Comparison of ENCODE assay signal across 24 mouse cellular contexts in genomic region chr2:20596558-20596957, GRCm38 (mm10).
DNase-seq lines count a peak whose midpoint lies in the region; ATAC-seq and TF ChIP-seq lines count a peak whose summit lies in the region.
"Had no signal": no experiment of that assay in that cellular context is flagged by ENCODE, and none has a peak within 500 bp of the region (broad histone marks: within the 10 kb centered on the region; RNA-seq: fewer than 3 reads in every experiment).

No protein-coding gene starts in this region.

- H3K4me2 ChIP-seq in intestine, embryonic 15.5 days (replicated peaks) = no peak overlapping the region
- no peak overlapping the region for H3K4me2 ChIP-seq in intestine, postnatal 0 days (replicated peaks; ENCODE audit: low read depth)
- no peak overlapping the region for H3K4me2 ChIP-seq in stomach, embryonic 15.5 days
- H3K4me2 ChIP-seq in hindbrain, embryonic 16.5 days (ENCODE audit: low read length) = no peak overlapping the region
- H3K4me2 ChIP-seq: embryonic facial prominence, embryonic 13.5 days; forebrain, embryonic 15.5 days; heart, embryonic 11.5 days; hindbrain, embryonic 12.5 days; hindbrain, embryonic 15.5 days had no signal

- peaks cover 3% of the 10 kb centered on the region; the same call in 1 of the 2 replicates for H3K4me1 ChIP-seq in intestine, embryonic 15.5 days (replicated peaks)
- no peaks in the 10 kb centered on the region for H3K4me1 ChIP-seq in intestine, postnatal 0 days (replicated peaks; ENCODE audit: control insufficient read depth, insufficient read depth, low read length)
- peaks cover 8% of the 10 kb centered on the region for H3K4me1 ChIP-seq in ES-Bruce4 (ENCODE audit: control insufficient read depth, insufficient read depth, low read length)
- peaks cover 4% of the 10 kb centered on the region; the same call in 1 of the 2 replicates for H3K4me1 ChIP-seq in stomach, embryonic 15.5 days
- no peaks in the 10 kb centered on the region for H3K4me1 ChIP-seq in hindbrain, embryonic 16.5 days (ENCODE audit: control insufficient read depth, insufficient read depth, low read depth, low read length)
- H3K4me1 ChIP-seq: embryonic facial prominence, embryonic 13.5 days; forebrain, embryonic 15.5 days; hindbrain, embryonic 12.5 days; hindbrain, embryonic 15.5 days had no signal

- WGBS in intestine, embryonic 15.5 days = 97% methylated on average over 3 of the region's 3 CpGs
- WGBS in intestine, postnatal 0 days = 97% methylated on average over 3 of the region's 3 CpGs
- WGBS in stomach, embryonic 15.5 days = 94% methylated on average over 3 of the region's 3 CpGs
- WGBS in hindbrain, embryonic 16.5 days = 92% methylated on average over 3 of the region's 3 CpGs

- no peak overlapping the region for H3K9ac ChIP-seq in intestine, embryonic 15.5 days
- H3K9ac ChIP-seq in intestine, postnatal 0 days (ENCODE audit: low read depth, low read length) = no peak overlapping the region
- peak overlapping the region; percentile 50; the same call in 1 of the 2 replicates for H3K9ac ChIP-seq in ES-Bruce4 (ENCODE audit: low read depth, poor library complexity, severe bottlenecking)
- H3K9ac ChIP-seq in stomach, embryonic 15.5 days = no peak overlapping the region
- H3K9ac ChIP-seq in hindbrain, embryonic 16.5 days (ENCODE audit: low read depth, low read length) = no peak overlapping the region
- H3K9ac ChIP-seq: embryonic facial prominence, embryonic 13.5 days; forebrain, embryonic 15.5 days; hindbrain, embryonic 12.5 days; hindbrain, embryonic 15.5 days had no signal

- H3K27ac ChIP-seq in intestine, embryonic 15.5 days = peak overlapping the region; percentile 28; the same call in 1 of the 2 replicates
- H3K27ac ChIP-seq in intestine, postnatal 0 days (ENCODE audit: low read depth, low read length) = no peak overlapping the region
- H3K27ac ChIP-seq in ES-Bruce4 (ENCODE audit: insufficient read depth, low read length) = peak overlapping the region; percentile 72
- peak overlapping the region; percentile 60; the same call in 1 of the 2 replicates for H3K27ac ChIP-seq in stomach, embryonic 15.5 days
- no peak overlapping the region for H3K27ac ChIP-seq in hindbrain, embryonic 16.5 days (ENCODE audit: low read depth, low read length)
- H3K27ac ChIP-seq: embryonic facial prominence, embryonic 10.5 days; embryonic facial prominence, embryonic 13.5 days; forebrain, embryonic 10.5 days; forebrain, embryonic 15.5 days; heart, adult 2 months; hindbrain, embryonic 12.5 days; hindbrain, embryonic 15.5 days had no signal

- no peak for ATAC-seq in intestine, embryonic 15.5 days
- ATAC-seq in intestine, postnatal 0 days = no peak
- no peak for ATAC-seq in stomach, embryonic 15.5 days (ENCODE audit: insufficient read depth, low FRiP score, low read depth)
- ATAC-seq in hindbrain, embryonic 16.5 days = no peak
- ATAC-seq: activated CD4-positive, CD25-positive, alpha-beta regulatory T cell, adult 4 months; forebrain, embryonic 15.5 days had no signal

- TF ChIP-seq CTCF in intestine, postnatal 0 days (IDR thresholded peaks at IDR 0.05; ENCODE audit: low read depth) = no peak
- TF ChIP-seq CTCF in ES-Bruce4 (IDR thresholded peaks at IDR 0.05; ENCODE audit: low read depth, low read length) = no peak

- no peak overlapping the region for H3K4me3 ChIP-seq in intestine, embryonic 15.5 days (replicated peaks)
- no peak overlapping the region for H3K4me3 ChIP-seq in intestine, postnatal 0 days (ENCODE audit: low read depth, low read length)
- H3K4me3 ChIP-seq in ES-Bruce4 (ENCODE audit: low read depth, low read length) = no peak overlapping the region
- no peak overlapping the region for H3K4me3 ChIP-seq in stomach, embryonic 15.5 days (replicated peaks)
- no peak overlapping the region for H3K4me3 ChIP-seq in hindbrain, embryonic 16.5 days (ENCODE audit: low read length)
- H3K4me3 ChIP-seq: embryonic facial prominence, embryonic 10.5 days; embryonic facial prominence, embryonic 13.5 days; forebrain, embryonic 10.5 days; forebrain, embryonic 15.5 days; heart, adult 2 months; hindbrain, embryonic 12.5 days; hindbrain, embryonic 15.5 days had no signal

- H3K36me3 ChIP-seq in intestine, embryonic 15.5 days = no peaks in the 10 kb centered on the region
- H3K36me3 ChIP-seq in intestine, postnatal 0 days (ENCODE audit: control insufficient read depth, insufficient read depth) = no peaks in the 10 kb centered on the region
- H3K36me3 ChIP-seq in ES-Bruce4 (ENCODE audit: control insufficient read depth, insufficient read depth, low read length, poor library complexity, severe bottlenecking) = peaks cover 13% of the 10 kb centered on the region; the same call in 1 of the 2 replicates
- H3K36me3 ChIP-seq in stomach, embryonic 15.5 days = no peaks in the 10 kb centered on the region
- no peaks in the 10 kb centered on the region for H3K36me3 ChIP-seq in hindbrain, embryonic 16.5 days (ENCODE audit: control insufficient read depth, insufficient read depth, low read length)
- H3K36me3 ChIP-seq: embryonic facial prominence, embryonic 10.5 days; embryonic facial prominence, embryonic 13.5 days; forebrain, embryonic 10.5 days; forebrain, embryonic 15.5 days; hindbrain, embryonic 12.5 days; hindbrain, embryonic 15.5 days had no signal

- no peaks in the 10 kb centered on the region for H3K9me3 ChIP-seq in intestine, embryonic 15.5 days
- no peaks in the 10 kb centered on the region for H3K9me3 ChIP-seq in intestine, postnatal 0 days (ENCODE audit: control insufficient read depth)
- H3K9me3 ChIP-seq in ES-Bruce4 (replicated peaks; ENCODE audit: control insufficient read depth, insufficient read depth, low read length, poor library complexity, severe bottlenecking) = peaks cover 22% of the 10 kb centered on the region
- no peaks in the 10 kb centered on the region for H3K9me3 ChIP-seq in stomach, embryonic 15.5 days
- H3K9me3 ChIP-seq in hindbrain, embryonic 16.5 days (ENCODE audit: control insufficient read depth, low read length) = no peaks in the 10 kb centered on the region
- H3K9me3 ChIP-seq: embryonic facial prominence, embryonic 13.5 days; forebrain, embryonic 15.5 days; hindbrain, embryonic 12.5 days; hindbrain, embryonic 15.5 days had no signal

- DNase-seq in adrenal gland, postnatal 14 days = no peak
- no peak for DNase-seq in adrenal gland, adult (ENCODE audit: inconsistent age in 2 of 2, low spot score in 1 of 2)
- DNase-seq: adrenal gland, postnatal 10 days; cerebellum, adult 11 months; cerebellum, adult 2 months; cerebellum, postnatal 10 days; cerebellum, postnatal 36 days; embryo, embryonic 11 days; gastrocnemius, postnatal 25 days; heart, adult 2 months; kidney, adult 2 months had no signal

- TF ChIP-seq EP300 in ES-Bruce4 (IDR thresholded peaks at IDR 0.05; ENCODE audit: insufficient read depth, low read depth, low read length) = no peak

- no peaks in the 10 kb centered on the region for H3K27me3 ChIP-seq in intestine, embryonic 15.5 days (replicated peaks)
- no peaks in the 10 kb centered on the region for H3K27me3 ChIP-seq in intestine, postnatal 0 days (replicated peaks; ENCODE audit: control insufficient read depth, insufficient read depth, low read length)
- H3K27me3 ChIP-seq in ES-Bruce4 (ENCODE audit: control insufficient read depth, insufficient read depth, low read length, poor library complexity, severe bottlenecking) = no peaks in the 10 kb centered on the region
- H3K27me3 ChIP-seq in stomach, embryonic 15.5 days (replicated peaks) = no peaks in the 10 kb centered on the region
- no peaks in the 10 kb centered on the region for H3K27me3 ChIP-seq in hindbrain, embryonic 16.5 days (replicated peaks; ENCODE audit: control insufficient read depth, insufficient read depth, low read length)
- H3K27me3 ChIP-seq: embryonic facial prominence, embryonic 13.5 days; forebrain, embryonic 15.5 days; hindbrain, embryonic 12.5 days; hindbrain, embryonic 15.5 days had no signal

- no peak for TF ChIP-seq POLR2A in ES-Bruce4 (IDR thresholded peaks at IDR 0.05; ENCODE audit: insufficient read depth, low read length)

Comparison
In these comparisons a context has a peak if more than half of its experiments do, and no peak if none do; other contexts are left out.
1. H3K27ac ChIP-seq: peak in intestine, embryonic 15.5 days (single experiment), ES-Bruce4 (single experiment) and stomach, embryonic 15.5 days (single experiment); none in intestine, postnatal 0 days (single experiment) and hindbrain, embryonic 16.5 days (single experiment).